Mouse (Mus musculus) CD4-positive, CD25-positive, alpha-beta regulatory T cell, adult 9 weeks (primary cell): Measurements from ENCODE around the gene Obp1a. TPM values are rescaled to one million over a fixed set of nuclear protein-coding genes. Genes with fewer than 3 reads are reported as not detected.

Source experiments
- polyA plus RNA-seq: library from polyadenylated mRNA; unstranded; fragments of 100-300 nt; shearing (Covaris generic); gene quantifications from one replicate; pipeline ENCODE4 v1.2.1, GENCODE M21; 2017

The Obp1a gene
- polyA plus RNA-seq: not detected

DNA sequence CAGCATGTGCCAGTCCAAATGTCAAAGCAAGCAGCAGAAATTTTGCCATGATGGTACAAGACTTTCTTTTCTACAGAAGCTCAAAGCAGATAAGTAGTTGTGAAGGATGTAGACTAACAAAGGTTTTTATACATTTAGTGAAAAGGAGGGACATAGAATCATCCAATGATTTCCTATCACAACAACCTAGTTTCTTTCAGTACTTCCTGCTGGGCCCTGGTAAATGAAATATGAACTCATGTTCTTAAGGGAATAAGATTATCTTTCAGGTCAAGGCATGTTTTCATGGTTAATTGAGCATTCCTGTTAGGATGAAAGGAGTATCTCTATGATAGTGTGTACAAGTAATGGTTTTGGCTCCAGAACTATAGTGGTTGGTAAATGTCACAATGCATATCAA is at the start of gene Obp1a:
Gene Obp1a (minus strand): TSS at position 101 of the 400 bp plus-strand sequence.

DNA sequence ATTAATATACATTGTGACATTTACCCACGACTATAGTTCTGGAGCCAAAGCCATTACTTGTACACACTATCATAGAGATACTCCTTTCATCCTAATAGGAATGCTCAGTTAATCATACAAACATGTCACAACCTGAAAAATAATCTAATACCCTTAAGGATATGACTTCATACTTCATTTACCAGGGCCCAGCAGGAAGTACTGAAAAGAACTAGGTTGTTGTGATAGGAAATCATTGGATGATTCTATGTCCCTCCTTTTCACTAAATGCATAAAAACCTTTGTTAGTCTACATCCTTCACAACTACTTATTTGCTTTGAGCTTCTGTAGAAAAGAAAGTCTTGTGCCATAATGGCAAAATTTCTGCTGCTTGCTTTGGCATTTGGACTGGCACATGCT is 34.0 kb upstream of the Obp1a start, which contains the start of gene Gm5938:
Gene Gm5938 (plus strand): TSS at position 301 of the 400 bp plus-strand sequence.

Other genes with a start within 250 kb of the Obp1a start
- not detected for gene Pbsn, start 237.8 kb downstream of the Obp1a start, polyA plus RNA-seq
- not detected for gene Gm14744, start 226.6 kb downstream of the Obp1a start, polyA plus RNA-seq
- gene 5430402E10Rik, start 166.3 kb downstream of the Obp1a start, polyA plus RNA-seq: not detected
- not detected for gene Gm5938, start 34.1 kb upstream of the Obp1a start, polyA plus RNA-seq
- not detected for gene Obp1b, start 95.4 kb upstream of the Obp1a start, polyA plus RNA-seq
- gene Gm14743, start 154.5 kb upstream of the Obp1a start, polyA plus RNA-seq: not detected